Mouse (Mus musculus) CD4-positive helper T cell, adult 2 months (primary cell): ENCODE measurements at regions not wholly inside any gene's neighbourhood (a gene's known extent, or its start where the extent isn't known, plus 50 kb on each side); places are given as distances from the start of the nearest gene placed in this dataset.

Experiments
- DNase-seq: peaks from one replicate; pipeline ENCODE4 v3.0.0-alpha.2; 2012; ENCODE audit warnings: low read depth, missing footprints, low spot score

DNA sequence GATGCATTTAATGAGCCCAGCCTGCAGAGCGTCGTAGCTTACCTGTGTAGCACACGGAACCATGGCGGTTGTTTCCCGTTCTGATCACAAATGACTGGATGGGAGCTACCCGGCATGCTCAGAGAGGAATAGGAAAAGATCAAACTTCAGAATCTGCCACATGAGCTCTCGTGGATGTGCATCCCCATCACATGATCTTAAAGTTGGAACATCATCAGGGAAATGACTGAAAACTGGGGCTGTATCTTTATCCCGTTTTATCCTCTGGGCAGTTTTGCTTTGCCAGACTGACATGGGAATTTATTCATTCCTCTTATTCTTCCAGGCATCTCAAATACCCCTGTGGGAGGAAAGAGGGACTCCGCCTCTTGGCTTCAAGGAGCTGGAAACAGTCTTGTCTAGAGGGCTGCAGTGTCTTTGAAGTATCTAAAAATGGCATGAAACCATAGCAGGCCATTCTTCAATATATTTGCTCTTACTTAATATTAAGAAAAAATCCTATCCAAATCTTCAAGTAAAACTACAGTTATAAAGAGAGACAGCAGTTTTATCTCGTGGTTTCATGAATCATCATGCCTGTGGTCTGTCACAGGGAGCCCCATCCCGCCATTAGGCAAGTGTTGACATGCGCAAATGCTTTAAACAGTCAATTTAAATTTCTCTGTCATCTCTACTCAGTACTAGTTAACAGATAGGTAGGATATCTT, 339.4 kb downstream of the Foxo1 start:
- DNase-seq = peak; percentile 4

DNA sequence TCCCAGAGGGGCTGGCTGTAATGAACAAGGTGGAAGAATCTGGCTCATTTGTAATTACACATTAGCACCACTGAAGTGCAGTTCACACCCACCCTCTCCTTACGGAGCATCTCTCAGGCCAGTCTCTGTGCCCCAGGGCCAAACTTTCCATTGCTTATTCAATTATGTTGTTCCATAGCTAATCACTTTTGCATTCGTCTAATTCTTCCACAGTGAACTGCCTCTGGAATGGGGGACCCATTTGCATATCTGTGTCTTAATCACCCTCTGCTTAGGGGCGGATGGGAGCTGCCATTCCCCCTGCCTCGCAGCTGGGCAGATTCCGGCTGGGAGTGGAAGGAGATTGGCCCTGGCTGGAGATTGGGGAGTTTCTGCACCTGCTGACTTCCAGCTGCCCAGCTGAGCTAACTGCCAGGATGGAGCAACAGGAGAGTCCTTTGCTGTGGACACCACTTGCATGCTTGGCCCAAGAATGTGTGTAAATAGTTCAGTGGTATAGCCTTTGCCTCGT, 337.2 kb downstream of the Foxo1 start:
- no peak for DNase-seq

DNA sequence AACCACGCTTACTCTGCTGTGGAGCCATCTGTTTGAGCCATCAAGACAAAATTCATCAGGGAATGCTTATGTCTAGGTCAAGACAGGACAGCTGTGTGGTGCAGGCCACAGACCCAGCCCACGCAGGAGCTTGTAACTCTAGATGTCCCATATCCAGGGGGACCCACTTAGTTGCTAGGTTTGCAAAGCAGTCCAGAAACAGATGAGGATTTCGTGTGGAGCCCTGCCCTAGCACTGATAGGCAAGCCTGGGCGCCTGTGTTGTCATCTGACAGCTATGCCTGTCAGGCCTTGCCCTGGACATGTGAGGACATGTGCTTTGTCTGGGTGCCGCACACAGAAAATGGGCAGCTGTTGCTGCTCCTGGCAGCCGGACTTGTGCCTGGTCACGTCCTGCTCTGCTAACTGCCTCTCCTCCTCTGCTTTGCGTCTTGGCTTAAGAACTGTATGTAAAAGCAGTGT, 335.1 kb downstream of the Foxo1 start:
- DNase-seq = no peak

DNA sequence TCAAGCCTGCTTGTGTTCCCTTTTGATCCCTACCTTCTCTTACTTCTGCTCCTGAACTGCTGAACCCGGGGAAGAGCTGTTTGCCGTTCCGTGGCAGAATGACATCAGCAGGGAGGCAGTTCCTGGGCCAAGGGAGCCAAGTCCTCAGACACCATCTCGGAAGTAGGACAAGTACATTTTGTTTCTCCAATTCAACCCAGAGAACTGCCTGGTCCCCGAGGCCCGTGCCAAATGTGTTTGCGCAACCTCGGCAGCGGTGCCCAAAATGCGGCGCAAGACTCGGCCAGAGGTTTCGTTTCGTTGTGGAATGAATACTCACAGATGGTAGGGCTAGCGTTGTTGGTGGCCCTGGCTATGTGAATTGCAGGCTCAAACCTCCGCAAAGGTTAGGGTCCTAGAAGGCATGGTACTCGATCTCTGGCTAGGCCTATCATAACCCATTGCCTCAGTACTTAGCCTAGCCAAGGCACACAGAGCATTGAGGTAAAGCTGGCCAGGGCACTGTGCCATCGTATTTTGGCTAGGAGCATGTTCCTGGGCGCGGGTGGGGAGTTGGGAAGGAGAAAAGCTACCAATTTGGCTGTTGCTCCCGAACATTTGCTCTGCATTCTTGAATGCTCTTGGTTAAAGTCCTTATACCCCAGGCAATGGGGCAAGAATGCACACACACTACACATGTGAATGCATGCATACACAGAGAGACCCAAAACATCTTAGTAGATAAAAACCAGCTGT, 333.0 kb downstream of the Foxo1 start:
- no peak for DNase-seq

DNA sequence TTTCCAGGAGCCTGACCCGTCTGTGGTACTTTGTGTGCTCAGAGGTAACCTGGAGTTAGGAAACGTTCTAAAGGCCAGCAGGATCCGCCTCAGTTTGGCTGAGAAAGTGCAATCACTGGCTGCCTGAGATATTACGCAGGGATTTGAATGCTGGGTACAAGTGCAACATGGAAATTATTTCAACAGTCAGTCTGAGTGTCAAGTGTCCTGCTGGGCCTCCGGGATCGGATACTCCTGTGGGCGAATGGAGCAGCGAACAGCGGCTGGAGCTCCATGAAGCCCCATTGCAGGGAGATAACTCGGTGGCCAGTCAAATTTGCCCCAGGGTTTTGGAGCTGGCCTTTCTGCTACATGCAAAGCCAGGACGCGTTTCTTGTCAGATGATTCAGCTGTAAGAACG, 332.4 kb downstream of the Foxo1 start:
- no peak for DNase-seq

DNA sequence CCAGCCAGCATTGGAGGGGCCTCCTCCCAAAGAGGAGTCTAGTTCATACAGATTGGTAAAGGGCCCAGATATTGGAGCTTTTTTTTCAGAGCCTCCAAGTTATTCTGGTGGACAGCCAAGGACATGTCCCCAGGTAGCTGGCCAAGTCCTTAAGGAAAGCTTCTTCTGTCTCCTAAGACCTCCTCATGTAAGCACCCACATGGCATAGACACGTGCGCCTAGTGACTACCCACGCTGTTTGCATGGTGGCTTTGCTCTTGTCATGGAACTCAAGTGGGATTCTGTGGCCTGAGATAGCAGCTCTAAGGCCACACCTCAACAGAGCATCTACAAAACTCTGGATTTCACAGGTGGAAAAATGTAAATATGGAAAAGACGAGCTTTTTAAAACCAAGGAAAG, 332.0 kb downstream of the Foxo1 start:
- no peak for DNase-seq

DNA sequence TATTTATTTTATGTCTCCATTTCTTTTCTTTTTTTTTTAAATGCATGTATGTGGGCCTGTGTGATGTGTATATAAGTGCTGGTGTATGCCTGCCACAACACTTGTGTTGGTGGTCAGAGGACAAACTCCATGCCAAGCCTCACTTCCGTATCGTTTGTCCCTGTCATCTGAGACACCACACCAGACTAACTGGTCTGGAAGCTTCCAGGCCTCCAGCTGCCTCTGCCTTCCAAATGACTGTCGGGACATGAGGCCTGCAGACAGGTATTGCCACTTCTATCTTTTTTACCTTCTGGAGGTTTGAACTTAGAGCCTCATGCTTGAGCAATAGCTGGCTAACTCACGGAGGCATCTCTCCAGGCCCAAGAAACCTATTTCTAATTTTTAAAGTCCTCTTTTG, 318.3 kb downstream of the Foxo1 start:
- DNase-seq = no peak

DNA sequence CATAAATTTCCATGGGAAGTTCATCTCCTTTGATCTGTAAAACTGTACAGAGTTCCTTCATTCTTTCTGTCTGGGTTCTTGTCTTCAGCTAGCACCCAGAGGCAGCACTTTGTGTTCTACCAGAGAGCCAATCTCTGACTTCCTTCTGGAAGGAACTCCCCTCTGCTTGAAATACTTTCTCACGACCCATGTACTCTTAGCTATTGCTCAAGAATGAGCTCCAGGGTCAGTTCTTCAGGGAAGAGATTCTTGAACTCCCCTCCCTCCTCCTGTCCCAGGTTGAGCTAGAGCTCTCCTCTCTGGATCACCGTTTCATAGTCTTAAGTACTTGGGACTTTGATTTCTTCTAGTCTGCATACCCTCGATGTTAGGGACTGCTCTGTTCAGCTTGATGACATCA, 311.8 kb downstream of the Foxo1 start:
- DNase-seq = no peak

DNA sequence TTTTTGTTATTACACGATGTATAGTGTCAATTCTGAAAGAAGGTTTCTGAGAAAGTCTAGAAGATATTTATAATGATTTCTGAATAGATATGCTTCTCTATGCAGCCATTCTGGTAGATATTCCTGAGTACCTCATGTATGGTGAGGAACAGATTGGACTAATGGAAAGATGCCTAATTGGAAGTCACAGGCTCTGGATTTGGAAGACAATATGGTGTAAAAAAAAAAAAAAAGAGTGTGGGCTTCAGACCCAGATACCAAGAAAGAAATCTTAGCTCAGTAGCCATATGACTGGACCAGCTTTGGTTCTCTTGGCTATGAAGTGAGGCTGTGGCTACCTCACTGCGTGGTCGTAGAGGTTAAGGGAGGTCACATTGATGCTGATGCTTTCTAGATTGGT, 311.0 kb downstream of the Foxo1 start:
- DNase-seq = no peak

DNA sequence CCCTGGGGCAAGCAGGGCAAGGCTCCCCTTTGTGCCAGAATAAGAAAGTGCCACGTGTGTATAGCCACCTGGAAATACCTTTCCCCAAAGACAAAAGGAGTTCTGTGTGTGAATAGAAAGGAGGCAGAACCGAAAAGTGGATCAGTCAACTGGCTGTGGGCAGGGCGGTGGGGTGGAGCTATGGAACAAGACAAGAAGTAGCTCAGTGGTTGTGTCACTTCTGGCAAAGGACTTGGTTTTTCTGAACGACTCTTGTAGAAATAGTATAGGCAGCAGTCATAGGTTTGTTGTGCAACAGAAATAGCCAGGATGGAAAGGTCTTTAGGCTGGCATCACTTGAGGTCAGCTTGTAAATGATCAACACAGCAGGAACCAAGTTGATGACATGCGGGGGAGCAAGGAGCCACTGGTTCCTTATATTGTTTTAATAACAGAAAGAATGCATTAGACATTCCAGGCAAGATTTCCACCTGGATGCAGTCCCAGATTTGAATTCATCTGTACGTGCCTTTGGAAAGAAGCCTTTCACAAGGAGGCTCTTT, 308.6 kb downstream of the Foxo1 start:
- DNase-seq = no peak

DNA sequence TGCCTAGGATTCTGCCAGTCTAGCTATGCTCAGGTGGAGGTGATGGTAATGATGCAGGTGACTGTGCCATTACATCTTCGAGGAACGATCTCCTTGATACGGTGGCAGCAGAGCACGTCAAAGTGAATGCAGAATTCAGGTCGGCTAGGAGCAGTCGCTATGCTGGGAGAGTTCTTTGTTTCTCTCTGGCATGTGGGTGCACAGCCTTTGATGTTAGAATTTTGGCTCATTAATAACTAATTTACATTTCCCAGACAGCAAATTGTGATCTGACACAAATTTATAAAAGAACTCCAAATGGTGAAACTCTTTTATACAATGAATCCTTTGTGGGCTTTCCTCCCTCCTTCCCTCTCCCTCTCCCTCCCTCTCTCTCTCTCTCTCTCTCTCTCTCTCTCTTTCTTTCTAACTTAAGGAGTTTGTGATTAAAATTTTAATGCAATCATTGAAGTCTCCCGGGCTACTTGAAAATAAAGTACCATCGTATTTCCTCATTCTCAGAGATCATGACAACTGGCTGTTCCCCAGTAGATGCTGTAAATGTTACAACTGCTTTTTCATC, 307.2 kb downstream of the Foxo1 start:
- DNase-seq = peak; percentile 11

DNA sequence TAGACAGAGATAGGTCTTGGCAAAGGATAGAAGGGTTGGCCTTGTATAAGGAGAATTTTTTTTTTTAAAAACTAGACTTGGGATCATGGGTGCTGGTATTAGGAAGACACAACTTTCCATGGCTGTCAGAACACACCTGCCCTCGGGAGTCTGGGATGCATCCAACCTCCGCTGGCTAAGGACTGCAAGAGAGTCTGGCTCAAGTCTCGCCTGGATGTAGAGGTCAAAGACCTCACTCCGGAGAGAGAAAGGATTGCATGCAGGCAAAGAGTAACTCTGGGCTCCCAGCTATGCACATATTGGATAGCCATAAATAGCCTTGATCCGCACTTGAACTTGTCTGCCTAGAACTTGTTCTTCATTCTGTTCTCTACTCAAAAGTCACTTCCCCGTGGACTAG, 306.2 kb downstream of the Foxo1 start:
- no peak for DNase-seq

DNA sequence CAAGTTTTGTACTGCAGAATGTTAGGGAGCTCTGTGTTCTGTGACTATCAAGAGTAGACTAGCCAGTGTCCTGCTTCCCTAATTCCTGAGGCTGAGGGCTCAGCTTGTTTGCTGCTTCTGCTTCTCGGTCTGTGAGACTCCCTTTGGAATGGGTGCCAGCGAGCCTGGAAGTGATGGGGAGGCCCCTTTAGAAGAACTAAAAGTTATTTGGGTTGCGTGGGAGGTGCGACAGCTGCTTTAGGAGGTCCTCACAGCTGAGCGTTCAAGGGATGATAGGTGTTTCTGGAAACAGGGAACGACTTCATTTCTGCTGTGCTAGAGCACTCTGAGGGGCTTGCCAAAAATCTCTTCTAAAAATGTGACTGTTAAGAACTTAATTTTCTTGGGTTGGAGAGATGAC, 305.7 kb downstream of the Foxo1 start:
- DNase-seq = no peak

DNA sequence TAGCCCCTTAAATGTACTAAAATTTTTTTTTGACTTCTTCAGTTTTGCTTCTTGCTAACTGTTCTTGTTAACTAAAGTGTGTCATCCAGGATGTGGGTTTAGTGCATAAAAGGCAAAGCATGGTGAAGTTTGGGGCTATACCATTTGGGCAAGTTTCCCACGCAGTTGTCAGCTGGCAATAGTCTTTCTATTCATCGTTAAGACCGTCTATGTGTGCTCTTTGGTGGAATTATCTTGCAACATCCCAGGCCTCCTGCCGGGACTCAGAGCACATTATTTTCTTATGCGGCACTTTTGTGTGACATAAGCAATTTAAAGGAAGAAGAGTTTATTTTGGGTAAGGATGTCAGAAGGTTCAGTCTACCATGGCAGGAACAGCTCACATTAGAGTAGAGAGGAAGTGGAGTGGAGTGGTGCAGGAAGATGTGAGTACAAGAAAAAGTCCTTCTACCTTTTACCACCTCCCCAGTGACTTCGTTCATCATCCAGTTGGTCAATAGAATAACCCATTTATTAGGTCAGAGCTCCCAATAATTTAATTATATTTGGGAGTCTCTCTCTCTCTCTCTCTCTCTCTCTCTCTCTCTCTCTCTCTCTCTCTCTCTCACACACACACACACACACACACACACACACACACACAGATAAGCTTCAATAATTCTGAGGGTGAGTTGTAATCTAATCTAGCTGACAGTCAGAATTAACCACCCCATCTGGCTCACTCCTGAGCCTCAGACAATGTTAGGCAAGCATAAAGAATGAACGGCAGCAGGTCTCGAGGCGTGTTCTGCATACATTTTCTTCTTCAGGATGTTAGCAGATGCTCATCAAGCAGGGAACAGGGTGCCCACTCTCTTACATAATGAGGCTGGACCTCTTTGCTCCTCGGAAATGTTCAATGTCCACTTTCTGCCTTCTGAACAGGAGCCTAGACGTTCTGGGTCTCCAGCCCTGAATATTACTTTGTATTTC, 304.7 kb downstream of the Foxo1 start:
- peak; percentile 83 for DNase-seq

DNA sequence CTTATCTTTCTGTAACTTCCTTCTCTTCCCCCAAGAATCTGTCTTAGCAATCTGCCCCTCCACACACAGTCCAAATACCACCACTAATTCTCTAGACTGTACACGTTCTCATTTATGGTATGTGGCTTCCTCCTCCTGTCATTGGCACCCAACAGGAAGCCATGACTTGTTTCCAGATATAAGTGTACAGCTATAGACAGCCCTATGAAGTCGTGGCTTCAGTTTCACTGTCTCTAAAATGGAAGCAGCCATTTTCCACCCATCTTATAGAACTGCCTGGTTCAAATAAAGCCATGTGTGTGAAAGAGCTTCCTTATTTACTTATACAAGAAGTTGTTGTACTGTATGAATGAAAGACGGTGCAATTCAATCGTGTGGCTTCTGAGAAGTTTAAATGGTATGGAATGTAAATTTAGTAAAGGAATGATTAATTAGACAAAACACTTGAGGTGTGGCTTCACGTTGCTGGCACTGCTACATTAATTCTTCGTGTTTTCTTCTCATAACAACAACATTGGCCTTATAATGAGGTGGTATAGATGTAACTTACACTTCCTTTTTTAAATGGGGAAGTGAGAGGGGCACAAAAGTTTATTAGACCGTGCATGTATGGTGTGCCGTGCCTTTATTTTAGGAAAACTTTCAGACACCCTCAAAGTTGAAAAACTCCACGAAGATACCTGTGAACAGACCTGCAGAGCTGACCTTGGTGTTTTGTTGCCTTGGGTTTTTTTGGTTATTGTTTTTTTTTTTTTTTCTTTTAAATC, 299.7 kb downstream of the Foxo1 start:
- peak; percentile 34 for DNase-seq

DNA sequence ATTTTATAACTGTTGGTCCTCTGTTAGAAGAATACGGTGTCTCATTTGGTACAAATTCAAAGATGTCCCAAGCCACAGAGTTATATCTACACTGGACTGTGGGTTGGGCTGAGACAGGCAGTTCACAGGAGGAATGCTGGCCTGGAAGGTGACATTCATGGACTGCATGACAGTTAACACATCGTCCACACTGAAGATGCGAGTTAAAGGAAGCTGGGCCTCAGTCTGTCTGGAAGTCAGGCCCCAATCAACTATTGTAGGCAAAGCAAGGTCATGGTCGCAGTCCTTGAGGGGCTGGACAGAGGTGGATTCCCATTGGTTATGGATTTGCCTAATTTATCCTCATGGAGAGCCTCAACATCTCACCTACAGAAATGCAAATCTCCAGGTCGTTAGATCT, 295.5 kb downstream of the Foxo1 start:
- no peak for DNase-seq

DNA sequence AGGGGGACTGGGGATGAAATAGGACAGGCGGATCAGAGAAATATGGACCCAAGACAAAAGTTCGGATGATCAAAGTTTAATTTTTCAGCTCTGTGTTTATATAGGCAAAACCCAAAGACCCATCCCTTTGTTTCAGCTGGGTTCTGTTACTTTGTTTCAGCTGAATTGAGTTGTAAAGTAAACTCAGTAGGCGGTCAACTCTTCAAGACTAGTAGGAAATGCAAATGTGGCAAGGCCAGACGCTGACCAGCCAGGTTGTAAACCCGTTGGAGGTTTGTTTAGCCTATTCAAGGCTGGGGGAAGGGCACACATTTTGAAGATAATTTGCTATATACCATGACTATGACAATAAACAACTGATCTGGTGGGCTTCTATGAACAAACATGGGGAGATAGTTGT, 294.7 kb downstream of the Foxo1 start:
- no peak for DNase-seq

DNA sequence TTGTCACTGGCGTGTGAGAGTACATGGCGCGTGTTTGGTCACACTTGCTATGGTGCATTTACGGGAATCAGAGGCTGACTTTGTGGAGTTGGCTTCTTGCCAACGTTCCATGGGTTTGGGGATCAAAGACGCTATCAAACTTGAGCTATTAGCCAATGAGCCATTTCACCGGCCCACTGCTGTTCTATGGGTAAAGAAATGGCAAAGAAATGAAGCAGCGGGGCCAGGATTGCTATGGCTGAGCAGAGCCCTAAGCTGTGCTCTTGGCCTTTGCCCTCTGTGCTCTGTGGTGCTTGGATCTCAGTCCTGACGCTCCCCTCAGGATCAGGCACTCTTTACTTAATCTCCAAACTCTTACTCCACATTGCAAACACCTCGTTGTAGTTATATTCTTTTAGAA, 291.3 kb downstream of the Foxo1 start:
- no peak for DNase-seq

DNA sequence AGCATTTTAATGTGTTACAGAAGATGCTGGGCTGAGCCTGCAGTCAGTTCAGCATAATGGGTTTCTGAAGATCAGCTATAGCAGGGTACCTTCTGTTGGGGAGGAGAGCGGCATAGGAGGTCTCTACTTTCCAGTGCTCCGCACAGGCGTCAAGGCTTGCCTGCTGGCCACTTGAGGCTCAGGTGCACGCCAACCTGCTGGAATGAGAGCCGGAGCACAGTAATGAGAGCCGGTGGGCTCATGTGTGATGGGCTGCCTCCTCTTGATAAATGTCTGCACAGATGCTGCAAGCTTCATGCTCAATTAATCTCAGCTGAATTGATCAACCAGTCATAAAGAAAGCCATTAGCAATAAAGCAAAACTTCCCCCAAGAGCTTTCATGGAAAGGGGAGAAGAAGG, 290.6 kb downstream of the Foxo1 start:
- DNase-seq = no peak

DNA sequence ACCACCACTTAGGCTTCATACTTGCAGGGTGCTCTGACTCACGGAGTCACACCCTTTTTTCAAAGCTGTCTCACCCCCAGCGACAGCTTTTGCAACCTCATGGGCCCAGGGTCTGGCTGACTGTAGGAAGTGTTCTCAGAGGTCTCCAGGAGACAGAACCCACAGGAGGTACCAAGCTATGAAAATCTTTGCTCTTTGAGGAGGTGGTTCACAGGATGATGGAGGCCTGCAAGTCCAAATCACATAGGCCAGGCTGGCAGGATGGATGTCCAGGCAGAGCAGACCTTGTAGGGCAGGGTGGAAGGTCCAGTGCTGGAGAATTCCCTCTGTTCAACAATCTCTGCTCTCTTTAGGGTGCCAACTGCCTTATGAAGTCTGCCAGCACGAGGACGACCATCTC, 289.2 kb downstream of the Foxo1 start:
- peak; percentile 19 for DNase-seq

DNA sequence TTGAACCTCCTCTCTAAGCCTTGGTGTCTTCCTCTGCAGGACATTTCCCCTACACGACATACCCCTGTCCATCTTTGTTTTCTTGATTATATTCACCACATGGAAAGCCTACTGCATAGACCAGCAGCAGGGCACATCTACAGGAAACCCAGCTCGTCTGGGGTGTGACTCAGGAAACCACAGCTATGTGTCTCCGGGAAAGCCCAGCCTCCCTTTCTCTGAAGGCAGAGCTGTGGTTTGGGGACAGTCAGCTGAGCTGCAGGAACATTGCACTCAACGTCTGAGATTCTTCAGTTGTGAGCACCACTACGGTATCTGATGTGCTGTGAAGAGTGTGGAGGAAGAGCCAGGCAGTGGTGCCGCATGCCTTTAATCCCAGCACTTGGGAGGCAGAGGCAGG, 286.9 kb downstream of the Foxo1 start:
- DNase-seq = peak; percentile 87
